Mouse (Mus musculus) neutrophil, adult 5-6 weeks (primary cell): Measurements from ENCODE around the gene Fkrp. TPM values are rescaled to one million over a fixed set of nuclear protein-coding genes. Genes with fewer than 3 reads are reported as not detected.

Experiments
- ATAC-seq: fragments of 151-379, 151-347 bp; 2 replicates; pipeline ENCODE4 v1.8.0; 2017; ENCODE audit warnings: mild to moderate bottlenecking, moderate TSS enrichment; ENCODE audit not compliant: insufficient number of reproducible peaks, poor library complexity, low FRiP score, severe bottlenecking; ENCODE audit errors: extremely low read depth
- total RNA-seq: library from RNA; stranded (forward); fragments of 200-1000 nt; gene quantifications from 2 replicates; pipeline ENCODE4 v1.2.3, GENCODE M21; 2017

Gene Fkrp
- total RNA-seq, 1 experiment from 2014 or later: 14.3 TPM

GRCm38 (mm10) chr7:16761630-16762029, 54.9 kb downstream of the Fkrp start:
- ATAC-seq: no peak

GRCm38 (mm10) chr7:16761005-16761481, 55.5 kb downstream of the Fkrp start:
- no peak for ATAC-seq

- peak; percentile 44; the same call in 1 of the 2 replicates for ATAC-seq
Measured at GRCm38 (mm10) chr7:16760292-16760691, 56.2 kb downstream of the Fkrp start.

Other genes with a start within 250 kb of the Fkrp start
- 9.0 and 10.9 TPM in 2 replicates for gene Arhgap35, start 201.7 kb downstream of the Fkrp start, total RNA-seq
- not detected in 2 replicates for gene Ceacam15, start 141.0 kb downstream of the Fkrp start, total RNA-seq
- not detected in 2 replicates for gene Ceacam9, start 94.8 kb downstream of the Fkrp start, total RNA-seq
- gene Ap2s1, start 78.3 kb downstream of the Fkrp start, total RNA-seq: 40.2 and 47.9 TPM in 2 replicates
- 119 and 128 TPM in 2 replicates for gene Slc1a5, start 35.4 kb downstream of the Fkrp start, total RNA-seq
- gene Strn4, start 843 bp downstream of the Fkrp start, total RNA-seq: 105 and 107 TPM in 2 replicates
- 108 and 122 TPM in 2 replicates for gene Prkd2, start 26.2 kb upstream of the Fkrp start, total RNA-seq
- gene Dact3, start 58.6 kb upstream of the Fkrp start, total RNA-seq: 0.12 TPM in 1 of 2 replicates, not detected in the other
- gene Gng8, start 75.1 kb upstream of the Fkrp start, total RNA-seq: not detected in 2 replicates
- 1.7 and 2.8 TPM in 2 replicates for gene Ptgir, start 89.8 kb upstream of the Fkrp start, total RNA-seq
- gene Calm3, start 107.4 kb upstream of the Fkrp start, total RNA-seq: 230 and 273 TPM in 2 replicates
- gene Pnmal2, start 128.0 kb upstream of the Fkrp start, total RNA-seq: not detected in 2 replicates
- gene Pnmal1, start 142.9 kb upstream of the Fkrp start, total RNA-seq: 0.12 TPM in 1 of 2 replicates, not detected in the other
- gene Gm42372, start 166.4 kb upstream of the Fkrp start, total RNA-seq: 0.35 and 0.49 TPM in 2 replicates
- gene Ccdc8, start 176.0 kb upstream of the Fkrp start, total RNA-seq: not detected in 2 replicates
- 50.3 and 54.0 TPM in 2 replicates for gene Ppp5c, start 211.2 kb upstream of the Fkrp start, total RNA-seq
- gene Hif3a, start 245.7 kb upstream of the Fkrp start, total RNA-seq: not detected in 2 replicates